Mouse (Mus musculus) kidney, adult 2 months (tissue): Measurements from ENCODE around the gene Rnf157.

ENCODE experiments used
- CTCF ChIP-seq: fragments of 200-500 bp; conservative IDR thresholded peaks from 2 replicates; pipeline ENCODE4 v1.5.1; 2011; ENCODE audit warnings: low read depth, mild to moderate bottlenecking, control low read depth, low read length, moderate library complexity, mixed read lengths; ENCODE audit not compliant: insufficient read depth, insufficient read length
- POLR2A ChIP-seq: fragments of 200-500 bp; IDR thresholded peaks from one replicate; pipeline ENCODE4 v1.6.1; 2011; ENCODE audit warnings: low read depth, low read length, control low read depth

- TF ChIP-seq CTCF, result no peak
- TF ChIP-seq POLR2A, result no peak
Observed at GRCm38 (mm10) chr11:116342069-116342791, 70.6 kb downstream of the Rnf157 start.
